Mouse (Mus musculus): ENCODE measurements around the gene Ttc33. TPM values are rescaled to one million over a fixed set of nuclear protein-coding genes. Genes with fewer than 3 reads are reported as not detected.

Gene Ttc33
- polyA plus RNA-seq, 1 experiment from 2014 or later = 59.8 TPM

DNA sequence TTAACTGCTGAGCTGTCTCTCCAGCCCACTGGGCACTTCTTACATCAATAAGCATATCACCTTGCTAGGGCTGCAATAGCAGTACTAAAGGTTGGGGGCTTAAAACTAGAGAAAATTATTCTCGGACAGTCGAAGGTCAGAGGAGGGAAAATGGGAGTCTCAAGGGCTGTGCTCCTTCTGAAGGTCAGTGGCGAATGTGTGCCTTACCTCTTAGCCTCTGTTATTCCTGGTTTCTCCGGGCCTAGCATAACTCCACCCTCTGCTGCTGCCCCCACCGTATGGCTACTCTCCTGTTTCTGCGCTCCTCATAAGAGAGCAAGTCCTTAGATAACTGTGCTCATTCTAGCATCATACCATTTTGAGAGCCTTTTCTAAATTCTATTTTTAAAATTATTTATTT, 33.2 kb upstream of the Ttc33 start:
- Histone ChIP-seq H3K4me3 (no peak overlapping the region), H3K9me3 (no peaks in the 10 kb centered on the region), H3K27me3 (no peaks in the 10 kb centered on the region), H3K27ac (no peak overlapping the region), H3K36me3 (no peaks in the 10 kb centered on the region), H3K9ac (no peak overlapping the region), H3K4me2 (no peak overlapping the region), H3K4me1 (replicated peaks) (peaks cover 17% of the 10 kb centered on the region)
- no peak for ATAC-seq (ENCODE audit: low FRiP score)
- WGBS = 97% methylated on average over 6 of the region's 6 CpGs

DNA sequence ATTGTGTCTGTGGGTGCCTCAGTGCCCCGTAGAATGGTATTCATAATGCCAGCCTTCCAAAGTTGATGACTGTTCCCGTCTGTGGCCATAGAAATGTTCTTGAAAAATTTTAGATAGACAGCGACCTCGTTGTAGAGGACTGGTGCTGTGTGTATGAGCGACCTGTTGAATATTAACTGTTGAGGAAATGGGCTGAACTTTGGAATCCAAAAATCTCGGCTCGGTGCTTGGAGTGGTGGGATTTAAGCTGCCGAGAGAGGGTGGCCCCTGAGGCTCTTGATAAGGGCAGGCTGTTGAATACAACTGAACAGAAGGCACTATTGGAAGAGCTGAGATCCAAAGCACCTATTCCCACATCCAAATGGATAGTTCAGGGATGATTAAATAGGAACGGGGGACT, 30.7 kb upstream of the Ttc33 start:
- Histone ChIP-seq H3K4me2 (no peak overlapping the region), H3K9ac (no peak overlapping the region), H3K4me1 (replicated peaks) (peaks cover 11% of the 10 kb centered on the region), H3K4me3 (no peak overlapping the region), H3K27me3 (no peaks in the 10 kb centered on the region), H3K9me3 (no peaks in the 10 kb centered on the region), H3K36me3 (no peaks in the 10 kb centered on the region), H3K27ac (no peak overlapping the region)
- WGBS = 86% methylated on average over 9 of the region's 9 CpGs
- ATAC-seq (ENCODE audit: low FRiP score) = no peak

DNA sequence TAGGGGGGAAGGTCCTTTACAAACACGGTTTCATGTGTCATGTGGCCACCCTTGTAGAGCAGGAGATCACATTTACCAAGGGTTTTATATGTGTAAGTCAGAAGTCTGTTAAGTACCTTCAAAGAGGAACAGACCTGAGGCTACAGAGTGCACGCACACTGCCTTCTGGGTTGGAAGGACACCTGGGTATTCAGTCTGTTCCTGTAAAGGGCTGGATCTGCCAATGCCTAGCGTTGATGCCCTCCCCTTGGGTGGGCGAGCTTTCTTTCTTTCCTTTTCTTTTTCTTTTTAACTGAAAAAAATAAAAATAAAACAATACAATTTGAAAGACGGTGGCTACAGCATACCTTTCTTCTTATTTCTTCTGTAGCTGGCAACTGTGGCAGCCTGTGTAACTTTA, 30.2 kb upstream of the Ttc33 start:
- Histone ChIP-seq H3K27me3 (no peaks in the 10 kb centered on the region), H3K9ac (no peak overlapping the region), H3K4me3 (no peak overlapping the region), H3K36me3 (no peaks in the 10 kb centered on the region), H3K4me2 (no peak overlapping the region), H3K4me1 (replicated peaks) (peaks cover 11% of the 10 kb centered on the region), H3K9me3 (no peaks in the 10 kb centered on the region), H3K27ac (no peak overlapping the region)
- no peak for ATAC-seq (ENCODE audit: low FRiP score)
- 69% methylated on average over 5 of the region's 5 CpGs for WGBS

DNA sequence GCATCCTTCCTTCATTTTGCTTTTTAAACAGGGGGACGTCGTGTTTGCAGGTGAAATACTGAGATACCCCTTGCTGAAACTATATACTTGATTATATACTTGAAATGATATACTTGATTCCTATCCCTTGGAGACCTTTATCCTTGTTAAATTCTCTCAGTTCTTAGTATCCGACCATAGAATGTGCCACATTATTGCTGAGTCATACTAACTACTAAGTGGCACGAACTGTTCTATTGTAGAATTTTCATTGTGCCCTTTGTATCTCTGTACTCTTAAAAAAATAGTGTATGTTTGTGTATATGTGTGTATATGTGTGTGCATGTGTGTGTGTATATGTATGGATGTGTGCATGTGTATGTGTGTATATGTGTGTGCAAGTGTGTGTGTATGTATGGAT, 29.0 kb upstream of the Ttc33 start:
- H3K4me3 ChIP-seq = no peak overlapping the region
- peaks cover 6% of the 10 kb centered on the region for H3K36me3 ChIP-seq
- no peak for ATAC-seq (ENCODE audit: low FRiP score)
- no peak overlapping the region for H3K9ac ChIP-seq
- H3K27me3 ChIP-seq = no peaks in the 10 kb centered on the region
- H3K4me1 ChIP-seq (replicated peaks) = peaks cover 11% of the 10 kb centered on the region
- no peak overlapping the region for H3K4me2 ChIP-seq
- no peak overlapping the region for H3K27ac ChIP-seq
- WGBS = 87% methylated on average over 4 of the region's 4 CpGs
- no peaks in the 10 kb centered on the region for H3K9me3 ChIP-seq

DNA sequence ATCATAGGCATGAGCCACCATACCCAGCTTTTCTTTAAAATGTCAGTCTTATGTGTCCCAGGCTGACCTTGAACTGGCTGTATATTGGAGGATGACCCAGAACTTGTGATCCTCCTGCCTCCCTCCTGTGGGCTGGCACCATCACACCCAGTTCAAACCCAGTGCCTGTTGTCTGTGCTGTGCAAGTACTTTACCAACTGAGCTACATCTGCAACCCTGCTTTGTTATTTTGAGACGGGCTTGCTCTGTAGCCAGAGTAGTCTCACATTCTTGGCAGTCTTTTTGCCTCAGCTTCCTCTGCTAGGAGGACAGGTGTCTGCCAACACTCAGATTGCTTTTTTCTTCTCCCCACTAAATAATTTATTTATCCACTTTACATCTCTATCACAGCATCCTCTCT, 27.9 kb upstream of the Ttc33 start:
- WGBS = 80% methylated on average over 1 of the region's 1 CpGs
- Histone ChIP-seq H3K36me3 (peaks cover 13% of the 10 kb centered on the region), H3K27me3 (no peaks in the 10 kb centered on the region), H3K9ac (no peak overlapping the region), H3K4me2 (no peak overlapping the region), H3K27ac (no peak overlapping the region), H3K4me1 (replicated peaks) (peaks cover 11% of the 10 kb centered on the region), H3K4me3 (no peak overlapping the region), H3K9me3 (no peaks in the 10 kb centered on the region)
- ATAC-seq (ENCODE audit: low FRiP score) = no peak

DNA sequence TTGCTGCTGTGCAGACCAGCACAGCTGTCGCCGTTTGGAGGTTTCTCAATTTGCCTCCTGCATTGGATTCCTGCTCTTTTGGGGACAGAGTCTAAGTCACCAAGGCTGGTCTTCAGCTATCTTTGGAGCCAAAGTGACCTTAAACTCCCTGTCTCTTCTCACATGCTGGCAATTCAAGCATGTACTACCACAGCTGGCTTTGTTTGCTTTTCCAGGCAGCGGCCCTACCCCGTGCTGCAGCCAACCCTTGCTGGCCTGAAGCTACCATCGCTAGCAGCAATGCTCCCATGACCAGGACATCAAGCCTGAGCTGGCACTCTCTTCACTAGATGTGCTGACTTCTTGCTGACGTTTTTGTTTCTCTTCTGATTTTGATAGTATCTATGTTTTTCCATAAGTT, 26.5 kb upstream of the Ttc33 start:
- peaks cover 11% of the 10 kb centered on the region for H3K4me1 ChIP-seq (replicated peaks)
- H3K36me3 ChIP-seq = peaks cover 25% of the 10 kb centered on the region
- WGBS = 79% methylated on average over 6 of the region's 6 CpGs
- no peak for ATAC-seq (ENCODE audit: low FRiP score)
- no peaks in the 10 kb centered on the region for H3K27me3 ChIP-seq
- H3K9me3 ChIP-seq = no peaks in the 10 kb centered on the region
- H3K9ac ChIP-seq = no peak overlapping the region
- H3K4me3 ChIP-seq = no peak overlapping the region
- no peak overlapping the region for H3K27ac ChIP-seq
- no peak overlapping the region for H3K4me2 ChIP-seq

DNA sequence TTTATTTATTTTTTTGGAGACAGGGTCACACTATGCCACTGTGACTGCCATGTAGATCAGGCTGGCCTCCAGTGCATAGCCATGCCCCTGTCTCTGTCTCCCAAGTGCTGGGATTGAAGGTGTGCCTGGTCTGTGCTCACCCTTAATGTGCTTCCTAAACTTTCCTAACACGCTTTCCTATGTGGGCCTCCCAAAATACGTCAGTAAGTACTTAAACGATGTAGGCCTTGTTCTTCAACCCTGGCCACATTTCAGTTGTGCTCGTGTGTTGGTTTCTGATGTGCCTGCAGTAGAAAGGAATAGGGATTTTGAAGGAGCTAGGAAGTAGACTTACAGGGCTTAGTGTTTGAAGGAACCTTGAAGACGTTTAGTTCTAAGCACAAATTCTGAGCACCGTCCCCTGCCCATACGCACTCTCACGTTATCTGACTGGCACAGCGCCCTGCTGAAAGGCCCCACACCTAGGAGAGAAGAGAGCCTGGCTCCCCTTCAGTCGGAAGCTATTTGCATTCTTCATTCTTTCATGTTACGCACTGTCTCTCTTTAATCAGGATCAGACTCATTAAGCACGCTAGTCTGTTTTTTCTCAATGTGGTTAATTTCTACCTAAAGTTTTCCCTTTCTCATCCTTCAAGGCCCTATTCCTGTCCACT, 20.1 kb upstream of the Ttc33 start:
- H3K4me3 ChIP-seq = no peak overlapping the region
- H3K4me1 ChIP-seq (replicated peaks) = no peaks in the 10 kb centered on the region
- H3K27me3 ChIP-seq = no peaks in the 10 kb centered on the region
- no peak overlapping the region for H3K27ac ChIP-seq
- no peak for ATAC-seq (ENCODE audit: low FRiP score)
- 88% methylated on average over 12 of the region's 12 CpGs for WGBS
- no peak overlapping the region for H3K9ac ChIP-seq
- peaks cover 70% of the 10 kb centered on the region for H3K36me3 ChIP-seq
- H3K9me3 ChIP-seq = no peaks in the 10 kb centered on the region
- H3K4me2 ChIP-seq = no peak overlapping the region

DNA sequence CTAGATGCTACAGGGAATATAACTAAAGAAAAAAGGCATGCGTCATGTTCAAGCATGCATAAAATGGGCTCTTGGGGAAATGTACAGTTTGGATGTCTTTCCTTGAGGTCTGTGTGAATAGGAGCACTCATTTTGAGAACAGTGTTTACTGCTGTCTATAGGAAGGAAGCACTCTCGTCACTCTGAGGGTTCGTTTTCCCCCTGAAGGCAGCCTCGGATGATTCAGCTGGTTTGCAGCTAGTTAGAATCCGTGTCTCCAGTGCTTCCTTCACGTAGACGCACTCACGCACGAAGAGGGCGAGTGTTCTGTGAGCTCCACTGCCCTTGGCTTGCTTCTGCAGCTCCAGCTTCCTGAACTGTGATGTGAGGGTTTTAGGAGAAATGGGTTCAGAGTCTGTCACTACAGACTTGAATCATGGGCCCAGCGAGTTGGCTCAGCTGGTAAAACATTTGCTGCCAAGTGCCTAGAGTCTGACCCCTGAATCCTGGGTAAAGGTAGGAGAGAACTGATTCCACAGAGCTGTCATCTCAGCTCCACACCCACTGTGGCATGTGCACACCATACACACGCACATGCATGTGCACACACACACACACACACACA, 12.0 kb upstream of the Ttc33 start:
- H3K27ac ChIP-seq = no peak overlapping the region
- no peaks in the 10 kb centered on the region for H3K27me3 ChIP-seq
- no peak for ATAC-seq (ENCODE audit: low FRiP score)
- no peaks in the 10 kb centered on the region for H3K4me1 ChIP-seq (replicated peaks)
- H3K9me3 ChIP-seq = no peaks in the 10 kb centered on the region
- H3K9ac ChIP-seq = no peak overlapping the region
- H3K4me3 ChIP-seq = no peak overlapping the region
- no peak overlapping the region for H3K4me2 ChIP-seq
- WGBS = 92% methylated on average over 12 of the region's 12 CpGs
- H3K36me3 ChIP-seq = peaks cover 69% of the 10 kb centered on the region

DNA sequence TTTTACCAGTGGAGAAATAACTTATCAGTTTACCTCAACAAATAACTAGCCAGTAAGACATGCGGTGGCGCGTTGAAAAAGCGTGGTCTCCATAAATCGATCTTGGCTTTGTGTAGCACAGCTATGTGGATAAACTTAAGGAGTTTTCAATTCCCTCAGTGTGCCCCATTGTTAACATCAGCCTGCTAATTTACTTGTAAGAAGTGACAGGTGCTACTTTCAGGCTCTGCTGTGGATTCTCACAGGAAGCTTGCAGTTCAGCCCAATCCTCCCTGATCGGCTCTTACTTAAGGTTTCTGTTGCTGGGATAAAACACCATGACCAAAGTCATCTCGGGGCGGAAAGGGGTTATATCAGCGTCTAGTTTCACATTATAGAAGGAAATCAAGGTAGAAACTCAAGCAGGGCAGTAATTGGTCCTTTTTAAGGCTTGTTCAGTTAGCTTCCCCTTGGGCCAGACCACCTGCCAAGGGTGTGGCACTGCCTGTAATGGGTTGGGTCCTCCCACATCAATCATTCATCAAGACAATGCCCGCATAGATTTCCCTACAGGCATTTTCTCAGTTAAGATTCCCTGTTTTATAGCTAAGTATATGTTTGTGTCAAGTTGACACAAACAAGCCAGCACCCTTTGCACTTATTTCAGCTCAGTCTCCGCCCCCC, 526 bp upstream of the Ttc33 start:
- peak overlapping the region; percentile 96 for H3K4me3 ChIP-seq
- WGBS = 52% methylated on average over 10 of the region's 11 CpGs

DNA sequence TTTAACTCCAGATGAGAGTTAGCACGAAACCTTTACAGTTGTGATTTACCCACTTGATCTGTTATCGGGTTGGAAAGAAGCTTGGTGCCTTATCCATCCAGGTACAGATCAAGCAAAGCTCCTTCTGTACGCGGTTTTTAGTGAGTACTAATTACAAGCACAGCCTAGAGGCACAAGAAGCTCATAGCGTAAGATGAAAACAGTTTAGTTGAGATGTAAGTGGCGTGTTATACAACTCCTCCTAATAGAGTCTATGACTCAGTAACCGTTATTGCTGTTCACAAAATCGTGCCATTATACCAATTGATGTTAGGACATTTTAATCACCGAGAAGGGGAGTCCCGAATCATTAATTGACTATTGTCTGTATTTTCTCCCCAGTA, 959 bp downstream of the Ttc33 start:
- H3K36me3 ChIP-seq = peaks cover 15% of the 10 kb centered on the region
- no peaks in the 10 kb centered on the region for H3K27me3 ChIP-seq
- H3K4me3 ChIP-seq = peak overlapping the region; percentile 96
- peak overlapping the region; percentile 86 for H3K9ac ChIP-seq
- no peak for ATAC-seq (ENCODE audit: low FRiP score)
- H3K9me3 ChIP-seq = no peaks in the 10 kb centered on the region
- peaks cover 27% of the 10 kb centered on the region for H3K4me1 ChIP-seq (replicated peaks)
- WGBS = 39% methylated on average over 10 of the region's 10 CpGs
- peak overlapping the region; percentile 64 for H3K4me2 ChIP-seq
- peak overlapping the region; percentile 90; the same call in 1 of the 2 replicates for H3K27ac ChIP-seq

More for the DNA sequence above, 526 bp upstream of the Ttc33 start:
- ATAC-seq (ENCODE audit: low FRiP score) = peak; percentile 70
- Histone ChIP-seq H3K27me3 (no peaks in the 10 kb centered on the region), H3K36me3 (peaks cover 4% of the 10 kb centered on the region; the same call in 1 of the 2 replicates), H3K27ac (peak overlapping the region; percentile 90), H3K4me1 (replicated peaks) (peaks cover 27% of the 10 kb centered on the region), H3K4me2 (peak overlapping the region; percentile 64), H3K9me3 (no peaks in the 10 kb centered on the region), H3K9ac (peak overlapping the region; percentile 86)

DNA sequence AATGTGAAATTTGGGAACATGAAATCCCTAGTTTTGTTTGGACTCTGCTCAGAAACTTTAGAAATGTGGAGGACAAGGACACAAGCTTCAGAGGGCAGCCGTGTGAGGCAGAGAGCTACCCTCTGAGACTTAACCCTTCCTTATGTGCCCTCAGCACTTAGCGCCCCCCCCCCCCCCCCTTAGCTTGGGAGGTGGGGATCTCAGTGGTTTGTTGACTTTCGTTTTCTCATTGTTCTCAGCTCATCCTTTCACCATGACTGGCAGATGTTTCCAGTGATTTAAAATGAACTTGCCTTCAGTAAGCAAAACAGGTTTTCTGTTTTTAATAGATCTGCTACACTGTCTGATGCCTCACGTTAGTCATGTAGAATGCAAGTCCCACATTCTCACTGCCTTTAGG, 1.8 kb downstream of the Ttc33 start:
- no peak overlapping the region for H3K4me3 ChIP-seq
- no peak for ATAC-seq (ENCODE audit: low FRiP score)
- H3K9ac ChIP-seq = no peak overlapping the region
- H3K9me3 ChIP-seq = no peaks in the 10 kb centered on the region
- no peaks in the 10 kb centered on the region for H3K27me3 ChIP-seq
- H3K36me3 ChIP-seq = peaks cover 21% of the 10 kb centered on the region
- 62% methylated on average over 4 of the region's 4 CpGs for WGBS
- H3K4me2 ChIP-seq = no peak overlapping the region
- peaks cover 27% of the 10 kb centered on the region for H3K4me1 ChIP-seq (replicated peaks)
- no peak overlapping the region for H3K27ac ChIP-seq

DNA sequence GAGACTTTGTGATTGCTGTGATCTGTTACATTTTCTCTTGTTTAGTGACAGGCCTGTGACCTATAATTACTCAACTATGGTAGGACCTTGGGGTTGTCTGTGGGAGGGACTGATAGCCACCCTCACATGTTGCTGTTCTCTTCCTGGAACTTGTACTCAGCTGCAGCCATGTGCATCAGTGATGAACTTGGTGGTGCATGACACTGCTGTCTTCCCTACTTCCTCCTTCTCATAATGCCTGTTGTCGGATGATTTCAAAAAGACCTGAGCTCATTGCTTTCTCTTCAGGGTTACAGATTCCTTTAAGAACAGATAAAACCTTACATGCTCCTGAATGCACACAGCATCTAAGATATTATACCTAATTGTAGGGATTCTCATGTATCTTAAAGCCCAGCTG, 2.7 kb downstream of the Ttc33 start:
- ATAC-seq (ENCODE audit: low FRiP score) = no peak
- no peak overlapping the region for H3K4me3 ChIP-seq
- no peak overlapping the region for H3K9ac ChIP-seq
- no peaks in the 10 kb centered on the region for H3K27me3 ChIP-seq
- no peak overlapping the region for H3K4me2 ChIP-seq
- no peaks in the 10 kb centered on the region for H3K9me3 ChIP-seq
- H3K4me1 ChIP-seq (replicated peaks) = peaks cover 27% of the 10 kb centered on the region
- 88% methylated on average over 1 of the region's 1 CpGs for WGBS
- H3K27ac ChIP-seq = no peak overlapping the region
- peaks cover 21% of the 10 kb centered on the region for H3K36me3 ChIP-seq
